Mouse (Mus musculus) CH12.LX (cell line): ENCODE measurements at regions not wholly inside any gene's neighbourhood (a gene's known extent, or its start where the extent isn't known, plus 50 kb on each side); places are given as distances from the start of the nearest gene placed in this dataset.

Source experiments
- CTCF ChIP-seq, 2 experiments: IDR thresholded peaks in 1 of 2; conservative IDR thresholded peaks in 1 of 2; 2 replicates each; pipeline ENCODE4 v1.5.1; 2011 to 2012; ENCODE audit warnings: low read depth in 2 of 2, low read length in 2 of 2, improper control_type of control experiment in 1 of 2, inconsistent platforms in 1 of 2, mild to moderate bottlenecking in 1 of 2, moderate library complexity in 1 of 2
- EP300 ChIP-seq: IDR thresholded peaks from 2 replicates; pipeline ENCODE4 v1.6.1; 2011; ENCODE audit warnings: low read length, improper control_type of control experiment
- MAFK ChIP-seq: IDR thresholded peaks from 2 replicates; pipeline ENCODE4 v1.6.1; 2011; ENCODE audit warnings: low read length, improper control_type of control experiment; ENCODE audit not compliant: insufficient replicate concordance
- MXI1 ChIP-seq: IDR thresholded peaks from 2 replicates; pipeline ENCODE4 v1.6.1; 2011; ENCODE audit warnings: mild to moderate bottlenecking, low read depth, low read length, improper control_type of control experiment
- POLR2A ChIP-seq: IDR thresholded peaks from 2 replicates; pipeline ENCODE4 v1.6.1; 2011; ENCODE audit warnings: low read depth, mild to moderate bottlenecking, improper control_type of control experiment, low read length
- RAD21 ChIP-seq: IDR thresholded peaks from 2 replicates; pipeline ENCODE4 v1.6.1; 2011; ENCODE audit warnings: low read depth, mild to moderate bottlenecking, low read length, improper control_type of control experiment, moderate library complexity
- RCOR1 ChIP-seq: conservative IDR thresholded peaks from 2 replicates; pipeline ENCODE4 v1.6.1; 2012; ENCODE audit warnings: low read depth, mild to moderate bottlenecking, inconsistent platforms, low read length, improper control_type of control experiment
- UBTF ChIP-seq: IDR thresholded peaks from 2 replicates; pipeline ENCODE4 v1.6.1; 2012; ENCODE audit warnings: low read depth, mild to moderate bottlenecking, inconsistent platforms, low read length, improper control_type of control experiment, moderate library complexity
- ZMIZ1 ChIP-seq: IDR thresholded peaks from 2 replicates; pipeline ENCODE4 v1.6.1; 2012; ENCODE audit warnings: low read depth, mild to moderate bottlenecking, inconsistent platforms, low read length, improper control_type of control experiment

GRCm38 (mm10) chr4:105904896-105905295, 115.2 kb downstream of the Gm12728 start:
- TF ChIP-seq ZMIZ1, result no peak
- TF ChIP-seq POLR2A, result no peak
- TF ChIP-seq CTCF (conservative IDR thresholded peaks at IDR 0.05 in 1 of 2, IDR thresholded peaks at IDR 0.05 in 1 of 2; ENCODE audit: low read depth in 2 of 2, low read length in 2 of 2), result no peak
- TF ChIP-seq RAD21, result no peak
- no peak for TF ChIP-seq EP300
- no peak for TF ChIP-seq MXI1
- no peak for TF ChIP-seq RCOR1
- no peak for TF ChIP-seq UBTF
- no peak for TF ChIP-seq MAFK
